Mouse (Mus musculus): ENCODE results near the gene Afdn.
"Not testable (repeated sequence)": the region's sequence is repeated elsewhere in the genome, so short reads cannot be mapped to it uniquely, and the experiment has no call there.

Afdn gene

DNA sequence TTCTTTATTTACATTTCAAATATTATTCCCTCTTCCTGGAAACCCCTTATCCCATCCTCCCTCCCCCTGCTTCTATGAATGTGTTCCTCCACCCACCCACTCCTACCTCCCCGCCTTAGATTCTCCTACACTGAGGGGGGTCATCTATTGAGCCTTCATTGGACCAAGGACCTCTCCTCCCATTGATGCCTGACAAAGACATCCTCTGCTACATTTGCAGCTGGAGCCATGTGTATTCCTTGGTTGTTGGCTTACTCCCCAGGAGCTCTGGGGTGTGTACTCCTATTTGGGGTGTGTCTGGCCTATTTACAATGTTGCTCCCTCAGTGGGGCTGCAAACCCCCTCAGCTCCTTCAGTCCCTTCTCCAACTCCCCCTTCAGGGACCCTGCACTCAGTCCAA, 109.9 kb downstream of the Afdn start:
- no peak for DNase-seq (ENCODE audit: low spot score in 2 of 2)

DNA sequence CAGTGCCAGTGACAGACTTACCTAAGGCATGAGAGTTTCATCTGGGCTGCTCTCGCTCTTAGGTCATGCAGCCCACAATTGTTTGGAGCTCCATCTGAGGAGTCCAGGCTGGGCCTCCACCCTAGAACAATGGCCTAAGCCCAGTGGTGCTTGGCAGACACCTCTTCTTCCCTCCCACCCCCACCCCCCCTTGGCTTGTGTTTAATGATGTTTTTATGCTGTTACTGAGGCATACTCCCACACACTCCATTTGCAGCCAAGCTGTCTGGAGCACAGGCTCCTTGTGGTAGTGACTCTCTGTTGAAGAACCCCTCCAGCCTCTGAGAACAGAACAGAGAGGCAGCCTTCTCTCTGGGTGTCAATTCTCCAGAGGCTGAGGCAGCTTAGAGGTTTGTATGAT, 113.9 kb downstream of the Afdn start:
- no peak for DNase-seq (ENCODE audit: low spot score in 2 of 2)

DNA sequence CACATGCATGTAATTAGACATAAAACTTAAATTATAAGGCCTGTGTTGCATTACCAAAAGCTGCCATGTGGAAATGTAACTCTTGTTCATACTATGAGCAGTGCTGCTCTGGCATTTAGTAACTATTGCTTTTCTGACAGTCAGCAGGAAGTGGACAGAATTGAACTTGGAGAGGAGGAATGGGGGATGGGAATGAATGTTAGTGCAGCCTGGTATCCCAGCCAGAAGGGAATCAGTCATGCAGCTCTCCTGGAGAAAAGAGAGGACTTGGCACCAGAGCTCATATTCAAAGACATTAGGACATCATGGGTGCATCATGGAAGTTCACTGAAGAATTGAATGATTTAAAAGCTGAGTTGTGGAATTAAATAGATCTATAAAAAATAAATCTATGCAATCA, 117.1 kb downstream of the Afdn start:
- DNase-seq (ENCODE audit: low spot score in 2 of 2) = no peak

DNA sequence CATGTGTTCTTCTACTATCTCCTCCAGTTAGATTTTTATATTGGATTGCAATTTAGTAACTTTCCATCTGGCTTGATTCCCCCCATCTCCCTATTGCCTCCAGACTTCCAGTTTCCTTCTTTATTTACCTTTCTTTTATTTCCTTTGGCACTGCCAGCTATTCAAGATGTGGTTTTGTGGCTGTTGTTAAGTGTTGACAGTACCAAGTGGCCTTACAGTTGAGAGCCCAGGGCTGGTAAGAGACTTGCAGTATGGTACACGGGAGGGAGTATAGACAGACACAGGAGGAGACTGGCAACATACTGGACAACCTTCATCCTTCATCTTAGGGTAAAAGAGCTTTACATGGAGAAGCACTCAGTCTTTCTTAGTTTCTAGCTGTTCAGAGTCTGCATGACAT, 119.4 kb downstream of the Afdn start:
- DNase-seq (ENCODE audit: low spot score in 2 of 2) = no peak

DNA sequence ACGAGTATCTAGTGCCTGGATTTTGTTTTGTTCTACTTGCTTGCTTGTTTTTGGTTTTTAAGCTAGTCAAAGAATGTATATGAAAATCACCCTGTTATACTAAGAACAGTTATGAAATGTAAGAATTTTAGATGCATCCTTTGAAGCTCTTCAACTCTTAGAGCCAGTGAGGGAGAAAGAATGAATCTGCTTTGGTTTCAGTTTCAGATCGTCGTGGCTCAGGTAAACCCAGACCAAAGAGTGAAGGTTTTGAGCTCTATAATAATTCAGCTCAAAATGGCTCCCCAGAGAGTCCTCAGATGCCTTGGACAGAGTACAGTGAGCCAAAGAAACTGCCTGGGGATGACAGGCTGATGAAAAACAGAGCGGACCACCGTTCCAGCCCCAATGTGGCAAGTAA, 123.2 kb downstream of the Afdn start:
- no peak for DNase-seq (ENCODE audit: low spot score in 2 of 2)

DNA sequence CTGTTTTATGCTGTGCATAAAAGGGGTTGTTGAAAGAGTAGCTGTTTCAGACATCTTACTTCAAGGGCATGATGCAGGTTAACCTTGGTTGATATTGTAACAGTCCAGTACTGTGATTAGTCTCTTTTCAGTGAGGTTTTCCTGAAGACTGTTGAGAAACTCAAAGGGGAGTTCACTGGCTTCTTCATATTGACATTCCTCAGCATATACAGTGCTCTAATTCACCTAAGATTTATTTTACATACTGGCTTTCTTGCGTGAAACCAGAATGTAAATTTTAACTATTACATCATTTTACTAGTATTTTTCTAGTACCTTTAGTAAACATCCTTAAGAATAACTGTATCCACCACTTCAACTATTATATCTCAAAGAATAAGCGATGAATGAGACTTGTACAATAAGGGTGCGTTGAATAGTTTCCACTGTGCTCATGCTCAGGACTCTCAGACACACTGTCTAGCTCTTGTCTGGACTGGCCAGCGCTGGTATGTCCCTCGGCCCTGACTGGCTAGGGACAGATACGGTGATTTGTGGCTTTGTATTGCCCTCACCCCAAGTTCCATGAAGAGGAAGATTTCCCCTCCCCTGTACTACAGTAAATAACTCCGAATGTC, 129.6 kb downstream of the Afdn start:
- DNase-seq (ENCODE audit: low spot score in 2 of 2) = no peak

DNA sequence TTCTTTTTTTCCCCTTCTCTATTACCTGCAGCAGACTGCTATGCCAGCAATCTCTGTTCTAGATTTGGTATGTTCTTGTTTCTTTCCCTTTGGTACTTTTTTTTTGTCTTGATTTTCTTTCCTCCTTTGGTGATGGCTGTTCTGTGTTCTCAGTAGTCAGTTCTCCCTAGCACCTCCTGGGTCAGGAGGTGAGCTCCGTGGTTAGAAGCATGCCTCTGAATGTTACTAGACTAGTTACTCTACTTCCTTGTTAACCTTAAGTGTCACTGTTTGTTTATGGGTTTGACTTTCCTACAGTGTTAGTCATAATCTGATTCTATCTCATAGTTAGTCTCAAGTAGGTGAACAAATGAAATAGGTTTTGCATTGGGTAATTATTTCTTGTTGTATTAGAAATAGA, 130.6 kb downstream of the Afdn start:
- DNase-seq (ENCODE audit: low spot score in 2 of 2) = no peak

DNA sequence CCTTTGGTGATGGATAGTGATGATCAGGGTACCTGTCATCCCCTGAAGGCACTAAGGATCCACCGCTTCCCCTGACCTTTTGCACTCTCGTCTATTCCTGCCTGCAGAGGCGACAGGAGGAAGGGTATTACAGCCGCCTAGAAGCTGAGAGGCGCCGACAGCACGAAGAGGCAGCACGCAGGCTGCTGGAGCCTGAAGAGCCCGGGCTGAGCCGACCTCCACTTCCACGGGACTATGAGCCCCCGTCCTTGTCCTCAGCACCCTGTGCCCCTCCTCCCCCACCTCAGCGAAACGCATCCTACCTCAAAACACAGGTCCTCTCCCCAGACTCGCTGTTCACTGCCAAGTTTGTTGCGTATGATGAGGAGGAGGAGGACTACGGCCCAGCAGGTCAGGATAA, 138.5 kb downstream of the Afdn start:
- DNase-seq (ENCODE audit: low spot score in 2 of 2) = no peak

DNA sequence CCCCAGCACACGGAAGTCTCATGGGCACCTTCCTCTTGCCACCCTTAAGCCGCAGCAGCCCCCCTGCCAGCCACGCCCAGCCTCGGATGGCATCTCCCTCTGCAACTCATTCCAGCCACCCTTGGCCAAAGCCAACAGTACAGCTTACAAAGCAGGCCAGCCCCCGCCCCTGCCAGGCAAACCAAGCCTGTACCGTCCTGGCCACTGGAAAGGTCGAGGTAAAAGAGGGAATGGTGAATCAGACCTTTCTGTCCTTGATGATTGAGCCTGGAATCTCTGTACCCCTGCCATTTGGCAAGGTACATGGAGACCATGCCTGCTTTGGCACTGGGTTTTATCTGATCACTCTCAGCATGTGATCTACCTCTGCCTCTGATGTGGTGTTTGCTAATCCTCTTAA, 138.9 kb downstream of the Afdn start:
- no peak for DNase-seq (ENCODE audit: low spot score in 2 of 2)

DNA sequence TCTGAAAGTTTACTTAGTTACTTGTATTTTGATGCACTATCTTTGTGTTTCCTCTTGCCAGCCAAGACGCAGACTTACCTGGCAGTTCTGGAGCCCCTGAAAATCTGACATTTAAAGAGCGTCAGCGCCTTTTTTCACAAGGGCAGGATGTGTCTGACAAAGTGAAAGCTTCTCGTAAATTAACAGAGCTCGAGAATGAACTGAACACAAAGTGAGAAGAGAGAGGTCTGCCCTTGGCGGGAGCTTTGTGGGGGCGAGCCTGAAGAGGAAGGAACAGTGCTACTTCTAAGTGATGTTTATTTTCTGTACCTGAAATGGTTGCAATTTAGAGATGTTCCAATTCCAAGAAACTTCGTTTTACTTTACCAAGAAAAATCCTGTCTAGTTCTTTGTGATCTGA, 143.5 kb downstream of the Afdn start:
- DNase-seq (ENCODE audit: low spot score in 2 of 2) = no peak

DNA sequence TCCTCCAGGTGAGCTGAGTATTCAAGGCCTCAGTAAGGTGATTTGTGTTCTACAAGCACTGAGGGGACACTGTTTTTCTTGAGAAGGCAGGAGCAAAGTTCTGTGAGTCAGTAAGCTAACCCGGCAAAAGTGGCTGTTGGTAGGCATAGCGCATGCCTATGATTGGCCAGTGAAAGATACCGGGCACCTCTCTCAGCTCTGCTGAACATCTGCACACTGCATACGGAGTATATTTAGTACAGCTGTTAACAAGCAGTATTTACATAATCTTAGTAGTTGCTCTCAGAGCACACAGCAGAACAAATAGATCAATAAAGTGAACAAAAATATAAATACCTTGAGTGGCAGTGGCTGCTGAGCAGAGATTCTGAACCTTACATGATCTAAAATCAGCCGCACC, 146.7 kb downstream of the Afdn start:
- no peak for DNase-seq (ENCODE audit: low spot score in 2 of 2)

DNA sequence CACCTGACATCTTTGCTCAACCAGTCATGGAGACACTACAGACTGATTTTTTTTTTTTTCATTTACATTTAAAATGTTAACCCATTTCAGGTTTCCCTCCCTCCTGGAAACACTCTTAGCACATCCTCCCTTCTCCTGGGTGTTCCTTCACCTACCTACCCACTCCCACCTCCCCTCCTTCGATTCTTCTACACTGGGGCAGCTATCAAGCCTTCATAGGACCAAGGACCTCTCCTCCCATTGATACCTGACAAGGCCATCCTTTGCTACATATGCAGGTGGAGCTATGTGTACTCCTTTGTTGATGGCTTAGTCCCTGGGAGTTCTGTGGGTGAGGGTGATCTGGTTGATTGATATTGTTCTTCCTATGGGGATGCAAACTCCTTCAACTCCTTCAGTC, 147.3 kb downstream of the Afdn start:
- DNase-seq (ENCODE audit: low spot score in 2 of 2) = no peak

DNA sequence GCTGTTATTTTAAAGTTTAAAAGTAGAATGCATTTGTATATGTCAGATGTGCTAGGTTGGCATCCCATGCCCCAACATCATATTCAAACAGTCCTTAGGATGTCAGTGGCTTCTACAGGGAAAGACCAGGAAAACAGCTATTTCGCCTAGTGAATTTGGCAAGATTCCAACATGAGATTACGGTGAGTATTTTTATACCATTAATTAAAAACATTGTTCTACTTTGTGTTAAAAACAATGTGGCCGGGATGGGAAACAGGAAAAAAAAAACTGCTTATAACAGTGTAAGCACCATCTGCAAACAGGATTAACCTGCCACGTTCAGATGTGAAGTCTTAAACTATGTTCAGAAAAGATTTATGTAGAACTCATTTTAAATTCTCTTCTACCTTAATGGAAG, 153.6 kb downstream of the Afdn start:
- no peak for DNase-seq (ENCODE audit: low spot score in 2 of 2)

DNA sequence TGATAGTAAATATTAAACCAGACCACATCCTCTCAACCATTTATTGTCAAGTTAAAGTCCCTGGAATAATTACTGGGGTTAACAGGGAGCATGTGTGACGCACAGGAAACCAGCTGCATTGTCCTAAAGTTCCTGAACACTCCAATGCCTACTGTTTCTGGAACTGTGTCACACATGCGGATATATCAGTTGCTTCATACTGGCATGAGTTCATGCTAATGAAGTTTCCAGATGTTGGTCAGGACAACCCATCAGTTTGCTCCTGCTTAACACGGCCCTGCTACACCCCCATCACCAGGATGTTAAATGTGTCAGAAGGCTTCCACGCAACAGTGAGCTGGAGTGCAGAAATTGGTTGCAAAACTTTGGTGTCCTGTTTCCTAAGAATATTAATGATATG, 154.2 kb downstream of the Afdn start:
- DNase-seq (ENCODE audit: low spot score in 2 of 2) = no peak

DNA sequence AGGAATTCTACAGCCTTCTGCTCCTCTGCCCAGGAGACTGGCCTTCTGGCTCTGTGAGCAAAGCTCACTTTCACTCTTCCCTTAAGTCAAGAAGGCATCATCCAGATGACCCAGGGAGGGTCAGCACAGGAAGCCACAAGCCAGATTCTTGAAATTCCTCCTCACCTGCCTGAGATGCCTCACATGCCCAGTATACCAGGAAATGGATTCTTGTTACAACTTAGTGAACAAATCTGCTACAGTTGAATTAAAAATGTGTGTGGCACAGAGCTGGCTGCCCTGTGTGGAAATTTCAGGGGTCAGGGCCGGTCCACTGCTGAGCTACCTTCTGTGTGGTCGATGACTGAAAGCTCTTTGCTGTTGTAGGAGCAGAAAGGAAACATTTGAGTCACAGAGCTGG, 160.4 kb downstream of the Afdn start:
- no peak for DNase-seq (ENCODE audit: low spot score in 2 of 2)

DNA sequence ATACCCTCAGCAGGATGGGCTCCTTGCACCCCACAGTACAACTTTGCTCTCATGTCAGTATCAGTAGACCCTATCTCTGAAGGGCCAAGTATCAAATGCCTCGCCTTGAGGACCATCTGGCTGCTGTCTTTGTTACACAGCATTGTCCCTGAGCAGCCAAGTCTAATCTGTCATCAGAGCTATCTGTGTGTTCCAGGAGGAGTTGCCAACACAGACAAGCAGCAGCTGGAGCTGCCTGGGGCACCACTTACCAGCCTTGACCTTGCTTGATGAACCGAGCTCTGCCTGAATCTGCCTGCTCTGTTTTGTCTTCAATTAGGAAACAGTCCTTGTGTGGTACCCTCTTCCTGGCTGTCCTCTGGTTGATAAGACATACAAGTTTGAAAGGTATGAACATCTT, 163.1 kb downstream of the Afdn start:
- DNase-seq (ENCODE audit: low spot score in 2 of 2) = peak in 1 of 2 experiments; percentile 15

DNA sequence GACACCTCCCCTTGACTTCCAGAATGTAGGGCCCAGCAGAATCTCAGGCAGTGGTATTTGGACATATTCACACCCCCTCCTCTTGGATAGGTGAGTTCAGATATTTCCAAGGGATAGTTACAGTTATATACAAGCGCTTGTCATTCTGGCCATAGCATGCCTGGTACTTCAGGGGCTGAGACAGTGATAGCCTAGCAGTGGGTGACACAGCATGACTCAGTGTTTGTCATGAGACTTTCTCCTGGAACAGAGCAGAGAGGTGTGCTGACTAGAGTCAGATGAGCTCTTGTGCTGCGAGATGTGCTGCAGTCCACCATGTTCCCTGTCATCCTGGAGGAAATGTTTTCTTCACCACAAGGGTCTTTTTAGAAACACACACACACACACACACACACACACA, 164.2 kb downstream of the Afdn start:
- no peak for DNase-seq (ENCODE audit: low spot score in 2 of 2)

DNA sequence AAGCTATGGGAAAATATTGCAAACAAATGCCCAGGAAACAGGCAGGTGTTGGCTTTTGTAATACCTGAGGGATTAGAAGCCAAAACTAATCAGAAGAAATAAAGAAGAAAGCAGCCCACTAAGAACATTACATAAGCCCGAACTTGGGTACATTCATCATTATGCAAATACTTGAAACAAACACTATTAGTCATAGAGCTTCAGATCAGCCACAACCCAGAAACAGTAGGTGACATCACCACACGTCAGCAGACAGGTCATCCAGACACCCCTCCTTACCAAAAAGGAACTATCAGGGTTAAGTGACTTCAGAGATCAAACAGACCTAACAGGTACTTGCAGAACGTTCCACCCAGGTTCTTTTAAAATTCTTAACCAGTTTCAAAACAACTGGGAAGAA, 165.6 kb downstream of the Afdn start:
- no peak for DNase-seq (ENCODE audit: low spot score in 2 of 2)

DNA sequence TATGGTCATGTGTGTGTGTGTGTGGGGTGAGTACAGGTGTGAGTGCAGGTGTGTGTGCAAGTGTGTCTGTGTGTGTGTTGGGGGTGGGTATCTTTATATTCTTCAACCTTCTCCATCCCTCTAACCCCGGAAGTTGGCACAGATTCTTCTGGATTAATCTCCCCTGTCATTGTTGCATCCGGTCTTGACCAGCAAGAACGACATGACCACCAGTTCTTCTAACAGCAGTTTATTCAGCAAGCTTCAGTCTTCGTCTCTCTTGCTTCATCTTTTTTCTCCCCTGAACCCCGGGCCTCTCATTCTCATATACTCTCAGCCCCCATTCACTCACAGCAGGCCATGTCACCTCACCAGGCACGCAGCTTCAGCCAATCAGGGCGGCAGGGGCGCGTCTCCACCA, 170.1 kb downstream of the Afdn start:
- no peak for DNase-seq (ENCODE audit: low spot score in 2 of 2)

DNA sequence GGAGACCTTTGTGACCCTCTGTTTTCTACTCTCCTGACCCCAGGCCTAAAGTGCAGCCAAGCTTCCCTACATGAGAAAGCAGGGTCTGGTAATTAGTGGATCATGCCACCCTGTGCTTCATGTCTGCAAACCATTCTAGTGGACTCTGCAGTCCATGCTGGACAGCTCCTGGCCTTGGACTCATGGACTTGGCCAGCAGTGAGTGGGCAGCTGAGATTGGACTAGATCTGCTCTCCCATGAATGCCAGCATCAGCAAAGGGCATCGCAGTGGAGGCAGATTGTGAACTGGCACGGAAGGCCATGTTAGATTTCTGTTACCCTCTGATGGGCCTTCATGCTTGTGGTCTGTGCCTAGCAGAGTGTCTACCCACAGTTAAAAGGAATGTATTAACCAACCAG, 175.0 kb downstream of the Afdn start:
- DNase-seq (ENCODE audit: low spot score in 2 of 2) = not testable (repeated sequence)

DNA sequence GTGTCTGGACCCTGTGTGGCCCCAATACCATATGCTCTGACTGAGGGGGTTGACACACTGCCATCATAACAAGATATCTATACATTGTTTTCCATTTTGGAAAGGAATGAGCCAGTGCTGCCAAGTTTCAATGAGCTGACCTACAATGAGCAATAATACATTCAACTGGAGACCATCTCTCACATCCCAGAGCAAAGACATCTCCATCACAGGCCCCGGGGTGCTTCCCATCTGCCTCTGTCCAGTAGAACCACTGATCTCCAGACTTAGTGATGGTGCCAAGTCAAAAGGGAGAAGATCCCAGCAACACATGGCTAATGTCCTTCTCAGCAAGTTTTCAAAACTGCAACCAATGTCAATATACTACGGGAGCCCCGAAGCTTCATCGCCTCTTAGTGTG, 177.4 kb downstream of the Afdn start:
- DNase-seq (ENCODE audit: low spot score in 2 of 2) = no peak

DNA sequence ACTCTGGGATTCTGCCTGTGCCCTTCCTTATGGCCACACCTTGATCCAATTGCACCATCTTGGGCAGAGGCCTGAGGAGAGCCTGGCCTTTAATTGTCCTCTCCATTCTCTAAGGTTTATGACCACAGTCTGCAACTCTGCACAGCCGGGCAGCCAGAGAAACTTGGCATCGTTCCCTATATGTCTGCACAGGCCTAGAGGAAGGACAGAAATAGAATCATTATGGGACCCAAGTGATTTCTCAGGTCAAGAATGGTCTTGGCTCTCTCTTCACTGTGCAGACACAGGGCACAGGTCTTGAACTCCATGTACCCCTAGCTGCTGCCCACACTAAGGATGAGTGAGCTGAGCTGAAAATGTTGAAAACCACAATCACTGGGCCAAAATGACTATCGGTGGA, 178.3 kb downstream of the Afdn start:
- no peak for DNase-seq (ENCODE audit: low spot score in 2 of 2)

DNA sequence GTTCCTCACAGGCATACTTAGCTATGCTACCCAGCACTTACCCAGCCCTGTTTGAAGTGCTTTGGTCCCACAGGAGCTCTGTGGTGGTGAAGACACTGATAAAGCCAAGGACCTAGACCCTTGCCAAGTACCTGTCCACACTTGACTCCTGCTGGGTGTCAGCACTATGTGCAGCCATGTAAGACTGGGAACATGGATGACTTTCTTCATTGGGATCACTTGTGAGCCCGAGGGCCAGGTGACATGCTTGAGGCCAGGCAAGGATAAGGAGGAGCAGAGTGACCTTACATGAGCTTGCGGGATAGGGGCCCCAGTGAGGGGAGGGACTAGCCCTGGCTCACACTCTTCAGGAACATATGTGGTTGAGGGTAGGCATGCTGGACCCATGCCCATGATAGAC, 178.9 kb downstream of the Afdn start:
- DNase-seq (ENCODE audit: low spot score in 2 of 2) = not testable (repeated sequence)

DNA sequence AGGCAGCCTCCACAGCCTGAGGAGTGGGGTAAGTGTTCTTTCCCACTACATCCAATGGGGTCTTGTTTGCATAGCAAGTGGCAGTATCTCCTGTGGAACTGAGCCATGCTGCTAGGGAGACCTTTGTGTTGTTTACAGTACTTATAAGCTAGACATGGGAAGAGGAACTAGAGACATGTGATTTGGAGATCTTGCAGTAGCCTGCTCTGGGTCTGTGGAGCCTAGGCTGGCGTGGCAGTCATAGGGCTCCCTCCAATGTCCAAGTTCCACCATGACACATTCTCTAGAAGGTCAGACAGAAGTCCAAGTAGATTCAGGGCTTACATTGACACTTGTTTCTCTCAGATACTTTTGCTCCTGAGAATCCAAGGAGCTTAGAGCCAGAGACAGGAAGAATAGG, 180.1 kb downstream of the Afdn start:
- no peak for DNase-seq (ENCODE audit: low spot score in 2 of 2)

DNA sequence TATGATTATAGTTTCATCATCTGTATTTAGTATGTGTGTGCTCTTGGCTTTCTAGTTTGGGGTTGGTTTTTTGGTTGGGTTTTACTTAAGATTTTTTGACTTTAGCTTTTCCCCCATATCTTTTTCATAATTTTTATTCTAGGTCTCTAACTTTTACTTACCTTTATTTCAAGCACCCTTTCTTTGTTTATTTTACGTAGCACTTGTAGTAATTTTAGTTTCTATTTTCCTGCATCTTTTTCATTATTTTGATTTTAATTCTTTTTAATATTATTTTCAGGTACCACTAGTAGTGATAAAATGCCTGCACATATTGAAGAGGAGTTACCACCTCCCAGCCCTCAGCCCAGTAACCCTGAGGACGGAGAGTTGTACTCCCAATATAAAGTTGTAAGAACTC, 187.7 kb downstream of the Afdn start, which contains the start of gene Gm7168:
Gene Gm7168, plus strand, starts transcription at position 301 of the 400 bp plus-strand sequence.
- not testable (repeated sequence) for DNase-seq (ENCODE audit: low spot score in 2 of 2)
